Mouse (Mus musculus): ENCODE measurements around the gene Myom1. TPM values are rescaled to one million over a fixed set of nuclear protein-coding genes. Genes with fewer than 3 reads are reported as not detected.
"Not testable (repeated sequence)": the region's sequence is repeated elsewhere in the genome, so short reads cannot be mapped to it uniquely, and the experiment has no call there.

The Myom1 gene
- polyA plus RNA-seq (2015; fragmentation: Nextera tagmentation; extraction: Ambion mirVana) = 1.2 and 1.6 TPM in 2 replicates

- Histone ChIP-seq H3K27ac (peak within 1 kb of the TSS; percentile 96), H3K9me3 (no peaks in the 10 kb centered on the region), H3K36me3 (no peaks in the 10 kb centered on the region), H3K27me3 (no peaks in the 10 kb centered on the region), H3K4me3 (peak within 1 kb of the TSS; percentile 87), H3K4me2 (peak within 1 kb of the TSS; percentile 70), H3K4me1 (replicated peaks) (peaks cover 20% of the 10 kb centered on the region), H3K9ac (peak within 1 kb of the TSS; percentile 83)
- WGBS = under 1% methylated on average over 65 of the region's 65 CpGs
- ATAC-seq (ENCODE audit: low FRiP score) = peak; percentile 96
Observed at GRCm38 (mm10) chr17:71002081-71002743, at the start of gene Myom1. Myom1 (plus strand) TSS chr17:71002633.

- H3K9ac ChIP-seq; H3K4me2 ChIP-seq; H3K27me3 ChIP-seq; H3K27ac ChIP-seq; H3K4me1 ChIP-seq (replicated peaks); H3K9me3 ChIP-seq; H3K36me3 ChIP-seq; H3K4me3 ChIP-seq: not testable (repeated sequence)
- ATAC-seq (ENCODE audit: low FRiP score) = peak; percentile 100
- WGBS = 70% methylated on average over 13 of the region's 13 CpGs
Observed at GRCm38 (mm10) chr17:70963546-70963945, 38.9 kb upstream of the Myom1 start.

- H3K9ac ChIP-seq = no peak overlapping the region
- 89% methylated on average over 2 of the region's 2 CpGs for WGBS
- ATAC-seq (ENCODE audit: low FRiP score) = no peak
Observed at GRCm38 (mm10) chr17:70965281-70965680, 37.2 kb upstream of the Myom1 start.

GRCm38 (mm10) chr17:70966126-70966525 is 36.3 kb upstream of the Myom1 start:
- no peak overlapping the region for H3K4me2 ChIP-seq
- H3K9ac ChIP-seq = no peak overlapping the region
- no peaks in the 10 kb centered on the region for H3K27me3 ChIP-seq
- no peak for ATAC-seq (ENCODE audit: low FRiP score)
- H3K36me3 ChIP-seq = no peaks in the 10 kb centered on the region
- WGBS = 91% methylated on average over 7 of the region's 7 CpGs
- no peak overlapping the region for H3K4me3 ChIP-seq
- H3K4me1 ChIP-seq (replicated peaks) = 0 out of 2 replicates have a peak, but pooled peaks cover 6% of the 10 kb centered on the region
- H3K9me3 ChIP-seq = no peaks in the 10 kb centered on the region
- H3K27ac ChIP-seq = no peak overlapping the region

More at GRCm38 (mm10) chr17:70965281-70965680, 37.2 kb upstream of the Myom1 start:
- Histone ChIP-seq H3K9me3 (no peaks in the 10 kb centered on the region), H3K27ac (no peak overlapping the region), H3K4me2 (no peak overlapping the region), H3K36me3 (no peaks in the 10 kb centered on the region), H3K4me1 (replicated peaks) (0 out of 2 replicates have a peak, but pooled peaks cover 6% of the 10 kb centered on the region), H3K4me3 (no peak overlapping the region), H3K27me3 (no peaks in the 10 kb centered on the region)

GRCm38 (mm10) chr17:70967191-70967590 is 35.2 kb upstream of the Myom1 start:
- H3K9me3 ChIP-seq = no peaks in the 10 kb centered on the region
- 0 out of 2 replicates have a peak, but pooled peaks cover 11% of the 10 kb centered on the region for H3K4me1 ChIP-seq (replicated peaks)
- no peak overlapping the region for H3K4me2 ChIP-seq
- H3K9ac ChIP-seq = no peak overlapping the region
- no peak overlapping the region for H3K27ac ChIP-seq
- no peaks in the 10 kb centered on the region for H3K27me3 ChIP-seq
- no peak overlapping the region for H3K4me3 ChIP-seq
- WGBS = 18% methylated on average over 9 of the region's 9 CpGs
- ATAC-seq (ENCODE audit: low FRiP score) = no peak
- H3K36me3 ChIP-seq = no peaks in the 10 kb centered on the region

GRCm38 (mm10) chr17:70967646-70968045 is 34.8 kb upstream of the Myom1 start:
- Histone ChIP-seq H3K4me2 (no peak overlapping the region), H3K9ac (no peak overlapping the region), H3K27me3 (no peaks in the 10 kb centered on the region), H3K9me3 (no peaks in the 10 kb centered on the region), H3K4me1 (replicated peaks) (0 out of 2 replicates have a peak, but pooled peaks cover 11% of the 10 kb centered on the region), H3K4me3 (no peak overlapping the region), H3K27ac (no peak overlapping the region), H3K36me3 (no peaks in the 10 kb centered on the region)
- no peak for ATAC-seq (ENCODE audit: low FRiP score)
- WGBS = 50% methylated on average over 12 of the region's 12 CpGs

GRCm38 (mm10) chr17:70968606-70969191 is 33.7 kb upstream of the Myom1 start:
- Histone ChIP-seq H3K36me3 (peaks cover 8% of the 10 kb centered on the region), H3K4me1 (replicated peaks) (0 out of 2 replicates have a peak, but pooled peaks cover 11% of the 10 kb centered on the region), H3K27ac (no peak overlapping the region), H3K9me3 (no peaks in the 10 kb centered on the region), H3K9ac (no peak overlapping the region), H3K4me3 (no peak overlapping the region), H3K4me2 (no peak overlapping the region), H3K27me3 (no peaks in the 10 kb centered on the region)
- 32% methylated on average over 8 of the region's 8 CpGs for WGBS
- ATAC-seq (ENCODE audit: low FRiP score) = peak; percentile 45; the same call in 1 of the 2 replicates

- 64% methylated on average over 11 of the region's 11 CpGs for WGBS
- no peaks in the 10 kb centered on the region for H3K27me3 ChIP-seq
- 0 out of 2 replicates have a peak, but pooled peaks cover 11% of the 10 kb centered on the region for H3K4me1 ChIP-seq (replicated peaks)
- no peaks in the 10 kb centered on the region for H3K9me3 ChIP-seq
- no peak for ATAC-seq (ENCODE audit: low FRiP score)
- H3K27ac ChIP-seq = no peak overlapping the region
- peaks cover 33% of the 10 kb centered on the region for H3K36me3 ChIP-seq
- H3K4me3 ChIP-seq = no peak overlapping the region
- no peak overlapping the region for H3K9ac ChIP-seq
- H3K4me2 ChIP-seq = no peak overlapping the region
Observed at GRCm38 (mm10) chr17:70971206-70971605, 31.2 kb upstream of the Myom1 start.

GRCm38 (mm10) chr17:70973398-70973797 is 29.0 kb upstream of the Myom1 start:
- no peak overlapping the region for H3K4me3 ChIP-seq
- no peaks in the 10 kb centered on the region for H3K27me3 ChIP-seq
- peaks cover 44% of the 10 kb centered on the region for H3K36me3 ChIP-seq
- ATAC-seq (ENCODE audit: low FRiP score) = no peak
- H3K4me2 ChIP-seq = no peak overlapping the region
- H3K27ac ChIP-seq = no peak overlapping the region
- no peaks in the 10 kb centered on the region for H3K9me3 ChIP-seq
- H3K9ac ChIP-seq = no peak overlapping the region
- 92% methylated on average over 9 of the region's 9 CpGs for WGBS
- H3K4me1 ChIP-seq (replicated peaks) = 0 out of 2 replicates have a peak, but pooled peaks cover 5% of the 10 kb centered on the region

- peaks cover 48% of the 10 kb centered on the region for H3K36me3 ChIP-seq
- 95% methylated on average over 14 of the region's 14 CpGs for WGBS
- not testable (repeated sequence) for H3K4me1 ChIP-seq (replicated peaks); H3K27me3 ChIP-seq; H3K27ac ChIP-seq; ATAC-seq (ENCODE audit: low FRiP score); H3K9ac ChIP-seq; H3K4me2 ChIP-seq; H3K4me3 ChIP-seq; H3K9me3 ChIP-seq
Observed at GRCm38 (mm10) chr17:70974065-70974464, 28.4 kb upstream of the Myom1 start.

- Histone ChIP-seq H3K27me3 (no peaks in the 10 kb centered on the region), H3K9ac (no peak overlapping the region), H3K9me3 (no peaks in the 10 kb centered on the region), H3K4me2 (no peak overlapping the region), H3K4me1 (replicated peaks) (no peaks in the 10 kb centered on the region), H3K4me3 (no peak overlapping the region), H3K27ac (no peak overlapping the region), H3K36me3 (peaks cover 70% of the 10 kb centered on the region)
- ATAC-seq (ENCODE audit: low FRiP score) = no peak
- 92% methylated on average over 6 of the region's 6 CpGs for WGBS
Observed at GRCm38 (mm10) chr17:70977799-70978198, 24.6 kb upstream of the Myom1 start.

- peaks cover 57% of the 10 kb centered on the region for H3K36me3 ChIP-seq
- H3K9me3 ChIP-seq = no peaks in the 10 kb centered on the region
- WGBS = 90% methylated on average over 20 of the region's 20 CpGs
- no peak overlapping the region for H3K27ac ChIP-seq
- no peaks in the 10 kb centered on the region for H3K4me1 ChIP-seq (replicated peaks)
- no peak overlapping the region for H3K4me3 ChIP-seq
- no peak overlapping the region for H3K4me2 ChIP-seq
- H3K27me3 ChIP-seq = no peaks in the 10 kb centered on the region
- no peak overlapping the region for H3K9ac ChIP-seq
- ATAC-seq (ENCODE audit: low FRiP score) = no peak
Observed at GRCm38 (mm10) chr17:70979345-70980223, 22.8 kb upstream of the Myom1 start.

All from hindbrain, embryonic 13.5 days (tissue).